Mouse (Mus musculus): ENCODE measurements around the gene Hsdl1.

The Hsdl1 gene

DNA sequence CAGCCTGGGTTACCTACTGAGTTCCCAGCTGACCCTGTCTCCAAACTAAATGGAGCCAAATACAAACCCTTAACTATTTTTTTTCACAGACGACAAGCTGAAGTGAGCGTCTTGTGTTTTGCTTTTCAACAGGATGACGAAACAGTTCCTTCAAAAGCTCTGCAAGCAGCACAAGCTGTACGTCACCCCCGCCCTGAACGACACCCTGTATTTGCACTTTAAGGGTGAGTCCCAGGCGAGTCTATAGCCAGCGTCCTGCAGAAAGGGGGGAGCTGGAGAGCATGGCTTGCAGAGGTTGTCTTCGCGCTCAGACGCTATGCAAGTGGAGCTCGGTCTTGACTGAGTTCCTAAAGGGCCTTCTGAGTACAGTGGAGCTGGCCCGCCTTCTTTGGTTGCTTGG is 4.1 kb upstream of the Hsdl1 start:
- DNase-seq (ENCODE audit: low read depth): no peak

DNA sequence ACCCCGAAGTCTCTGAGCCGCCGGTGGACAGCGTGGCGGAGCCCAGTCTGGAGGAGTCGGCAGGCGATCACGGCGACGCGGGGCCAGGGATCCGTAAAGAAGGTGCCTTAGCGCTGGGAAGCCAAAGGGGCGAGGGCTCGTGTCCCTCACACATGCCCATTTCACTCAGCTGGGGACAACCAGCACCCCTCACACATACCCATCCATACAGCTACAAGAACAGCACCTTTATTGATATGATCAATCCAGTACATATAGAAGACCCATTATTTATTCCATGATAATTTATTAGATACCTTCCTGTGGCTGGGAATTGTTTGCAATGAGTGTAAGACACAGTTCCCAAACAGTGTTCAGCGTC is 363 bp upstream of the Hsdl1 start:
- DNase-seq (ENCODE audit: low read depth): no peak

DNA sequence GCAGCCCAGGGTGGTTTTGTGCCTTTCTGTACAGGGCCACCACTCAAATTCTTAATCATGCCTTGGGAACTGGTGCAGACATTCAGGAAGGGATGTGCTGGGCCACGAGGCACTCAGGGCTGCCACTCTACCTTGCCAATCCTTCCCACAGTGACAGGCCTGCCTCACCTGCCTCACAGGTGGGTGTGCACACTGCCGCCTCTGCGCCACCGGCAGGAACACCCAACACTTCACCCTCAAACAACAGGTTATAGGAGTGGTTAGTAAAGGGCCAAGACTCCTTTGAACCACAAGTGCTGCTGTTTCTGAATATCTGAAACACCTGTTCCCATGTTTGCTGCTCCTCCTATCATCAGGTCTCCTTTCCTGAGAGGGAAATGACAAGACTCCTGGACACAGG is 2.6 kb downstream of the Hsdl1 start:
- no peak for DNase-seq (ENCODE audit: low read depth)

DNA sequence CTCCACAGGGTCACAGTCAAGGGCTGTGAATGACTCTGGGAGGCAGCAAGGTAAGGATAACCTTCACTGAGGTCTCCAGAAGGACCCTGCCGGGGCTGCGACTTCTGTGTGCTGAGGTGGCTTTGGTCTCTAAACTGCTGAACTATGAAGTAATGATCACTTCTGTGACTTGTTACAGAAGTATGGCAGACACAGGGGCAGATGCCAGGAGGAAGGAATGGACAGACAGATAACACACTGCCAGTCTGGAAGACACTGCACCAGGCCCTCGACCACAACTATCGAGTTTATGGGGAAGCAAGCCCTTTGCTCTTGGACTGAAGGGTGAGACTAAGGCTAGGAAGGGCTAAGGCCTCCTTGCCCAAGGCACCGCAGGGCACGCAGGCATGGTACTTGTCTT is 3.8 kb downstream of the Hsdl1 start:
- no peak for DNase-seq (ENCODE audit: low read depth)

DNA sequence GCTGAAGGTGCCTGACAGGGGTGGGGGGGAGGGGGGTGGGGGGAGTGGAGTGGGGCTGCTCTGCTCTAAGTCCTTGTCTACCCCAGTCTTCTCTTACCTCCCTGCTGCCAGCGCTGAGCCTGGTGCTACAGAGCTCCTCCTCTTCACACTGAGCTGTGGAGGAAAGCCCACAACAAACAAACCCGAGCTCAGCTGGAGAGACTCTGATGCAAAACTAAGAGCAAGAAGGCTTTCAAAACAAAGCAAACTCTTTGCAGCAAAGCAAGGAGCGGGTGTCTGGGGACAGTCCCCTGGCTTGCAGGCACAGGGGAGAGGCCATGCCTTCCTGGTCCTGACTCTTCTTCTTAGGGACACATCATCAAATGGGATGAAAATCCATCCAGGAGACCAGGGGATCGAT is 5.1 kb downstream of the Hsdl1 start:
- DNase-seq (ENCODE audit: low read depth): peak; percentile 65

DNA sequence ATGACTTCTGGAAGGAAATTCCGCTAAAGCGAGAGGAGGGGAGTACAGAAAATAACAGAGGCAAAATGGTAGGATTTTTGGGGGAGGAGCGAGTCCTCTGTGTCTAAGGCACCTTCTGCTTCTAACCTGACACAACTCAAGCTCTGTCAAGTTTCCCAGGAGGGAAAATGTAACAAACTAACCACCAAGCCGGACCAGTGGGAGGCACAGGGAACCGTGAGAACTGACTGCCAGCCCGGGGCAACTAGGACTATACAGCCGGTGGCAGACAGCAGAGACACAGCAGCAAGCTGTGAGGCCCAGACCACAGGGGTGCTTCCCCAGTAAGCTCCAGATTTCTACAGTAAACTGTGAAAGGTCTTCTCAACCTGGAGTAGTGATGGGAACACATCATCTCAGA is 6.0 kb downstream of the Hsdl1 start:
- DNase-seq (ENCODE audit: low read depth): no peak

DNA sequence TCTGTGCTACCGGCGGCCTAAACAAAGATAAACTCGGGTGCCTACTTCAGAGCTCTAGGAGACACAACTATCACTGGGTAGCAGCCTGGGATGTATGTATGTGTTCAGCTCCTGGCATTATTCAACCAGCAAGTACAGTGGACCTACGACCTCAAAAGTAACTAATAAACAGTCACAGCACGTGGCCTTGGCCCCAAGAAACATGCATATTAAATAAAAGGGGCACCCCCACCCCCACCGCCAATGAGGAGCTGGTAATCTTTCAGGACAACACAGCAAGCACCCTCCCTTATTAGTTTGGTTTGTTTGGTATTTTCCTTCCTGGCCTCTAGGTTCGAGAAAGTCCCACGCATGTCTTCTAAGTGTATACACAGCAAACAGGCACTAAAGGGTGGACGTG is 6.7 kb downstream of the Hsdl1 start:
- no peak for DNase-seq (ENCODE audit: low read depth)

DNA sequence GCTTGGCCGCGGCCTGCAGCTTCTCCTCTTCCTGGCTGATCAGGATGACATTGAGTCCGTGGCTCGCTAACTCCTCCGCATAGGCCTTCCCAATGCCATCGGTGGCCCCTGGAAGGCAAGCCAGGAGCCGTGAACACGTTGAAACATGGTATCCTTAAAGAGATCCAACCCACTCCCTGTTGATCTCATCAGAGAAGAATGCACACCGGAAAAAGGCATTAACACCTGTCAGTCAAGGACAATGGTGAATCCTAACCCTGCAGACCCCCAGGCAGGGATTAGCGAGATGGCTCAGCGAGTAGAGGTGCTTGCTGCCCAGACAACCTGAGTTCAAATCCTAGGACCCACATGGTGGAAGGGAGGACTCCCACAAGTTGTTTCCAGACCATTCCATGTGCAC is 8.6 kb downstream of the Hsdl1 start:
- no peak for DNase-seq (ENCODE audit: low read depth)

DNA sequence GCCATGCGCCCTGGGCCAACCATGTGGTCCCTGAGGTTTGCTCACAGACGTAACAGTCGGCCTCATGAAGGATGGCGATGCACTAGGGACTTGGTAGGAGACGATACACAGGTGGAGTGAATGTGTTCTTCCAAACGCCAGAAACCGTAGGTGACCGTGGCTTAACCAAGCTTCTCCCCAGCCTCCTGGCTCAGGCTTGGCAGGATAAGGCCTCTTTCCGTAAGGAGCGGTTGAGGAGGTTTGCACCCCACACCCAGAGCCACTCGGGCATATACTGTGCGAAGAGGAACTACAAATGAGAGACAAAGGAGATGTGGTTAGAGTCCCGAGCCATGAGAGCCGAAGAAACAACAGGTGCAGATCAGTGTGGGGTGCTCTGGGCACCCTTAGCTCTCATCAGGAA is 11.1 kb downstream of the Hsdl1 start:
- DNase-seq (ENCODE audit: low read depth): no peak

DNA sequence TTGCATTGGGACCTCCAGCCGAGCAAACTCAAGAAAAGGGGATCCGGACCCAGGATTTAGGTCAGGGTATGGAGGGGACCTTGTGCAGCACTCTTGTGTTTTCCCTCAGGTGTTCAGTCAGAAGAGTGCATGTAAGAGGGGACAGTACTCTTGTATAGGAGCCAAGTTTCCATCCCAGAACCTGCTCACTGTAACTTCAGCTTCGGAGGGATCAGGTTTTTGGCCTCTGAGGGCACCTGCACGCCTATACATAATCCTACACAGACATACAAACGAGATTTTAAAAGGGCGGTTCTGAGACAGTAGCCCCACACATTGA is 15.6 kb downstream of the Hsdl1 start:
- DNase-seq (ENCODE audit: low read depth): no peak

DNA sequence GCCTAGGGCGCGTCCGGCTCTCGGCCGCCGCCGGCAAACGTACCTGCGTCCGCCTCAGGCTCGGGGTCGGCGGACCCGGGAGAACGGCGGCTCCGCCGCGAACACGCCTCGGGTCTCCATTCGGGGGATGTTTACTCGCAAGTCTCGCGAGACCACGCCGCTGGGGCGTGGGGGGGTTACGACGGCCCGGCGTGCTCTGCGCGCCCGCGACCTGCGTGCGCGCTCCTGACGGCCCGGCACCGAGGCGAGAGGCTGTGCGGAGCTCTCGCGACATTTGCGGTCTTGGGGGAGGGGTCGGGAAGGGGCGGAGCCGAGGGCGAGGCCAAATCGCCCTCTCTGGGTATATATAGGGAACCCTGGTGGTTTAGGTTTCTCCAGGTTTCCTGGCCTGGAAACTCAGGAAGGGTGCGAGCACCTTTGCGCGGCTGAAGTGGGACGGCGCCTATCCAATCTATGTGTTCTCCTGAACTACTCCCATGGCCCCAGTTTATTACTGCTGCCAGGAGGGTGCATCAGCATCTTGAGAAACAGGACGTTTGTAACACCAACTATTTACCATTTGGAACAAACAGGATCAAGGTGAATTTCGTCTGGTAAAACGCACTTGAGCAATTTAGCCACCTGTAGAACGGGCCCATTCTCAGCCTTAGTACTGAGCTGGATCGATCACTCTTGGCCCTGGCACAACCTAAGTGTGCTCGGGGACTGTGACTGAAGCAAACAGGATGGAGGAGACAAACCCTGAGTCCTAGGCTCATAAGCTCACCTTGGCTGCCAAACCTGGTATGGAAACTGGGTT is 16.2 kb downstream of the Hsdl1 start, which contains the start of gene Mbtps1:
TSS of gene Mbtps1 (minus strand) at position 133 of the 799 bp plus-strand sequence.
- DNase-seq (ENCODE audit: low read depth): peak; percentile 99

DNA sequence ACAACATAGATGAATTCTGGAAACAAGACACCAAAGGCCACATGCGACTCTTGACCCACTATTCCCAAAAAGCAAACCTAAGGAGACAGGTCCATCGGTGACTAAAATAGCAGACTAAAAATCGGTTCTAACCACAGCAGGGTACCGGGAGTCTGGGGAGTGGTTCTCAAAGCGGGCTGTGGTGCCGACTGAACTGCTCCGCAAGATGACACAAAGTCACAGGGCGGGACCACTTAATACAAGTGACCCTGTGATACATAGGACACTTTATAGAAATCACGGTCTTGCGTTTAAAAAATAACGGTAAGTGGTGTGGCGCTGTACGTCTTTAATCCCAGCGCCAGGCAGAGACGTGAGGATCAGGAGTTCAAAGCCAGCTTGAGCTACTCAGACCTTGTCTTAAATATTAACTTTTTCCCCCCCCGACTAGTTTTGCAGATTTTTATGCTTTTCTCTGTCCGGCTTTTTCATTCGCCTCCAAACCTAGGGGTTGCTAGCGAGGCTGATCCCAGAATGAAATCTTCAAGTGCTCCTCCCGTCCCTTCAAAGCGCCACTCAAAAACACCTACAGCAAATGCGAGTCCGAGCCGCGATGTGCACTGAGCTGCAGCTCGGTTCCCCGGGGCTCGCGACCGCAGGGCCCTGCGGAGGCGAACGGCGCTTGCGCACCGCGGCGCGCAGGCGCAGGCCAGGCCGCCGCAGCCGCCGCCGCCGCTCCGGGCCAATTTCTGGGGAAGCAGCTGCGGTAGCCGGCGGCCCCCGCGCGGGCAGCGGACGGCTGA is 17.0 kb downstream of the Hsdl1 start:
- peak; percentile 92 for DNase-seq (ENCODE audit: low read depth)

DNA sequence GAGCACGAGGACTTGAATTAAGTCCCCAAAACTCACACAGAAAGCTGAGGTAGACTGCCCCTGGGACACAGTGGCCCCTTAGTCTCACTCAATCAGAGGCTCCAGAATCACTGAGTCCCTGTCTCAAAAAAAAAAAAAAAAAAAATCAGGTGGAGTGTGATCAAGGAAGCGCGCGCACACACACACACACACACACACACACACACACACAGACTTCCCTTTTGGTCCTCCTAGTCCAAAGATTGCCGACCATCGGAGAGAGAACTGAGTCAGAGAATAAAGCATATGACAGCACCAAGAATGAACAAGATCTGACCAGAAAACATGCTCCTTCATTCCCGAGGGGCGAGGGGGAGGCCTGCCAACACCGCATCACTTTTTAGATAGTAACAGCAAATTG is 17.9 kb downstream of the Hsdl1 start:
- peak; percentile 30 for DNase-seq (ENCODE audit: low read depth)

DNA sequence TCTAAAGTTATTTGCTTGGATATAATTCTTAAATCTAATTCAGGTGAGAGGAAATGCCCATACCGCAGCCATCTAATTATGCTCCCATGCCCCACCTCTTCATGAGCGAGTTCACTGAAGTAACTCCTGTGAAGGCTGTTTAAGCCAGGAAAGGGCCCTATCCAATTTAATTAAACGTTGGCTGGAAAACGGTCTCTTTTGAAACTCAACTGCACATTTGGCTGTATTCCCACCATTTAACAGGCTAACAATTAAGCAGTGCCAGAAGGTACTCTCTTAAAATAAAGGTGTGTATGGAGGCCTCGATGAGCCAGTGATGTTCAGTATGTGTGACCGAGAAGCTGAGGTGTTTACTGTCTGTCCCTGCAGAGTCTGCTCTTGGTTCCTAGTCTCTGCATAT is 19.1 kb downstream of the Hsdl1 start:
- no peak for DNase-seq (ENCODE audit: low read depth)

DNA sequence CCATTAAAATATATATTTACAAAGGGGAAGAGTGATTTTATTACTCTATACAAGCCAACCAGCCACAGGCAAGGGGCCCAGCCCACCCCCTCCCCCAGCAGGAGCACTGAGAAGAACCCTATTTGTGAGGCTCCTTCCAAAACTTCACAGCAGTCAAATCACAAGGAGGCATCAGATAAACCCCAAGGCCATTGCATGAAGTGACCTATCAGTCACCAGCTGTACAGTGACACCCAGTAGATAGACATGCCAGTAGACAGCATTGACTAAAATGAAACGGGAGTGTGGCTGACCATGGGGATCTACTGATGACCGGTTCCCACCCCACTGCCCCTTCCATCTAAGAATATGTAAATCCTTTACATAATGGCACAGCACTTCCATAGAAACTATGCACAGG is 22.0 kb downstream of the Hsdl1 start:
- DNase-seq (ENCODE audit: low read depth): no peak

DNA sequence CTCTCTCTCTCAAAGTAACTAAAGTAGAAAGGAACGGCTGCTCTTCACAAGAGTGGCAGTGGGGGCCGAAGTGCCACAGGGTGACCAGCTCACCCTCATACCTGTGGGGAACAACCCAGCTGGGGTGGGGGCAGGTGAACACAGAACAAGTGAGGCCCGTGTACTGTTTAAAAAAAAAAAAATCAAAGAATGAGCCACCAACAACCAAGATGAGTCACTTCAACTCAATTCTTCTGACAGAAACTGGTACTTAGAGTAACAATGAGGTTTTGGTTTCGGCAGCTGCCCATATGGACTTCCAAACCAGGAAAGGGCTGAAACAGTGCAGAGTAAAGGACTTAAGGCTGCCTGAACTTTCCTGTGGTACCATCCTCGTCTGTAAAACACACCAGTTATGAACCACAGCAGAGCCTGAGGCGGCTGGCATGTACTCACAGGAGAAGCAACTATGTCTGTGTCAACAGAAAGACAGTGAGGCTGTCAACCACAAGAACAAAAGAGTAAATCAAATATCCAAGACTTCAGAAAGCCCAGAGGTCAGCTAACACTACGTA is 26.3 kb downstream of the Hsdl1 start:
- DNase-seq (ENCODE audit: low read depth): peak; percentile 47

DNA sequence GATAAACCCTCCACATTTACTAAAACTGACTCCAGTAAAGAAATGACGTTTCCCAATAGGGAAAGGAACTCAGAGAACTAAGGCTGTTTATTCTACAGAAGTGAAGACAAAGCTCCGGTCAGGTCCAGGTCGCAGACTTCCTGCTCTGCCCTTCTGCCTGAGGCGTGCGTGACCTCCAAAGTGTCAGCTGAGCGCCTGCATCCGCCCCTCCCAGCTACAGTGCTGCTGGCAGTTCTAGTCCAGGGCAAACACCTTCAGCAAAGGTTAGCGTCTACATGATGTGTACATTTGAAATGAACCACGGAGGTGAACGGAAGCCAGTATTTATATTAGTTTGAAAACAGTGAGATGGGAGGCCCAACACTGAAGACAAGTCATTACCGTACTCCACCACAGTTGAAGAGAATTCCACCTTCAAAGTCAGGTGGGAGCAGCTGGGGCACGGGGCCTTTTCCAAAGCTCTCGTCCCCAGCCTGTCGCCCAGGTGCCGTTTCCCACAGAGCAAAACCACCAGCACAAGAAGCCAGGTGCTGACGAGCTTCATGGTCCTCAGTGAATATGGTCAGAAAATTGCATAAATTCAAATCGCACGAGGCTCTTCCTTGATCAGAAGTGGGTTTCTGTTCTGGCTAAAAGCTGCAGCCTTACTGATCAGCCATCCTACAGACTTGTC is 27.8 kb downstream of the Hsdl1 start:
- peak; percentile 65 for DNase-seq (ENCODE audit: low read depth)

DNA sequence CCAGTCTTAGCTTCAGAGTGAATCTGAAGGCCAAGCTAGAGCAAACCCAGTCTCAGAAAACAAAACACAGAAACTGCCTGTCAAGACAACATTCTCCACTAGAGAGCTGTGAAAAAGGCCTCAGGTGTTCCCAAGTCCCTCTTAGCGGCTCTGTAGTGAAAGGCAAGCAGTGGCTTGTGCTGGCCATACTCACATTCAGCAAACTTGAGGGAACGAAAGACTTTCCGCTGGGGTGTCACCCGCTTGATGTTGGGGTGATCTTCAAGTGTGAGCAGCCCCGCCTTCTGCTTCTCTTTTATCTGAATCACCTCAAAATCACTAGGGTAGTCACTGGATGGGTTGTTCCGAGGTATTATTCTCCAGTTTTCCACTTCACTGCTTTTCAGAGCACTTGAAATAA is 29.2 kb downstream of the Hsdl1 start:
- peak; percentile 47 for DNase-seq (ENCODE audit: low read depth)

DNA sequence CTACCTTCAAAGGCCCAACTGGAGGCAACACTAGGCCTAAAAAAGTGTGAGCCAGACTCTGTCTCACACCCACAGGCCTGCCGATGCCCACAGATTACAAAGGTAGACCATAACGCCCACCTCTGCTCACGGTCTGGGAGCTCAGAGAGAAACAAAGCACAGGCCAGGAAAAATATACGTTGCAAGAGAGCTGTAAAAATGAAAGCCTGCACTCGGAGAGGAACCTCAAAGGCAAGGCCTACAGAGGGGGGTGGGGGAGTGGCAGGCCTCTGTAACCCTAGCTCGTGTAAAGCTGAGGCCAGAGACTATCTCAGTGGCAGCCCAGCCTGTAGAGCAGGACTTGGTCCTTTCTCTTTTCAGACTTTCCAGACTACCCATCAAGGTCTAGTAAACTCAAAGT is 29.8 kb downstream of the Hsdl1 start:
- peak; percentile 60 for DNase-seq (ENCODE audit: low read depth)

DNA sequence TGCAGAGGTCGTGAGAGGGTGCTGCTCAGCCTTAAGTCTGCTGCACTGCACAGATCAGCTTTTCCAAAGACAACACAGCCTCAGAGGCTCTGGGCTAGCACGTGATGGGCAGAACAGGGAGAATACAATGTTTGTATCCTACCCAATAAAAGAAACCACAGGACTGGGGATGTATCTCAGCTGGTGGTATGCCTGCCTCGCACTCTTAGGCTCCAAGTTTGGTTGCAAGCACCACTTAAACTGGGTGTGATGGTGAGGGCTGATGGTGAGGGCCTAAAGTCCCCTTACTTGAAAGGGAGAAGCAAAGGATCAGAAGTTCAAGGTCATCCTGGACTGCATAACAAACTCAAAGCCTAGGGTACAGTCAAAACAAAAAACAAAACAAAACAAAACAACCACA is 30.4 kb downstream of the Hsdl1 start:
- peak; percentile 29 for DNase-seq (ENCODE audit: low read depth)

DNA sequence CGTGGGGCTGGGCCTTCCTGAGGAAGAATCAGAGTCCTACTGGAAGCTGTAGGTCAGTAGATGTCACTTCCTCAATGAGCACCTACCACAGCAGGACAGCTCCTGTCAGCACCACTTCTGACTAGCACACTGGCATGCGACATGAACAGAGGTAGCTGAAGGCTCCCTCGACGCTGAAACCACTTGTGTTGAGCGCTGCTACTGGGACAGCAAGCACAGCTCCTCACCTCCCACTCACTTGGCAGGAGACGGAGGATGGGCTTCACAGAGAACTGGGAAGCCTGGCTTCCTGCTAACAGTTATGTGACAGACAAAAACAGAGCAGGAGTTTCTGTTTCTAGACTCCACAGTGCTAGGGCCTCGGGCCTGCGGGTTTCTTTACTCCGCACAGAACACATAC is 43.0 kb downstream of the Hsdl1 start:
- no peak for DNase-seq (ENCODE audit: low read depth)

DNA sequence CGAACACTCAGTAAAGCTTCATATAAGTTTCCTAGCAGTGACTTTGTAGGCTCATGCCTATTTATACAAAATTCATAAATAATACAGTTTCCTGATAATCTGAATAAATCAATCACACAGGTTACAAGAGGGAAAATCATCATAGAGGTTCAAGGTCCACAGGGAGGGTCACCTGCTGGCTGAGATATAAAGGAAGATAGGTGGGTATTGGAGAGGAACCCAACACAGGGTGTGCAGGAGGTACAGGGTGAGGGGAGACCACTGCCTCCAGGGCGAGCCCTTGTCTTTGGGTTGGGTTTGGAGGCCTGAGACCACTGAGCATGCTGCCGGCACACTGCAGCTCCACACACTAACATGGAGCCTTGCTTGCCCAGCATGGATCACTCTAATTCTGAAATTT is 43.6 kb downstream of the Hsdl1 start:
- DNase-seq (ENCODE audit: low read depth): no peak

DNA sequence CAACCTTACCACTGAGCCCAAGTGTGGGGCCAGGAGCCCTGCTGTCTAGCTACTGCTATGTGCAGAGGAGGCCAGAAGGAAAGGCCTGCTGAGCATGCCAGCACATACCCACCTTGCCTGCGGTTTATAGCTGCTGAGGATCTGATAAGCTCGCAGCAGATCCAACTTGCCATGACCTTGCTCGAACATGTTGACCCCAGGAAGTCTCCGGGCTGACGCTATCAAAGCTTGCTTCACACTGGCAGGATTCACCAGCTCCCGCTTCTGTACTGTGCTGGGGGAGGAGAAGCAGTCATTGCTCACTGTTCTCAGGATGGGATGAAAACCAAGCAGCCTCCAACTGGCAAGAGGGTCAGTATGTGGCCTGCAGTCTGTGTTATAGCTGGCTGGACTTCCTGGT is 44.0 kb downstream of the Hsdl1 start:
- no peak for DNase-seq (ENCODE audit: low read depth)
